In the genomic region with DNA sequence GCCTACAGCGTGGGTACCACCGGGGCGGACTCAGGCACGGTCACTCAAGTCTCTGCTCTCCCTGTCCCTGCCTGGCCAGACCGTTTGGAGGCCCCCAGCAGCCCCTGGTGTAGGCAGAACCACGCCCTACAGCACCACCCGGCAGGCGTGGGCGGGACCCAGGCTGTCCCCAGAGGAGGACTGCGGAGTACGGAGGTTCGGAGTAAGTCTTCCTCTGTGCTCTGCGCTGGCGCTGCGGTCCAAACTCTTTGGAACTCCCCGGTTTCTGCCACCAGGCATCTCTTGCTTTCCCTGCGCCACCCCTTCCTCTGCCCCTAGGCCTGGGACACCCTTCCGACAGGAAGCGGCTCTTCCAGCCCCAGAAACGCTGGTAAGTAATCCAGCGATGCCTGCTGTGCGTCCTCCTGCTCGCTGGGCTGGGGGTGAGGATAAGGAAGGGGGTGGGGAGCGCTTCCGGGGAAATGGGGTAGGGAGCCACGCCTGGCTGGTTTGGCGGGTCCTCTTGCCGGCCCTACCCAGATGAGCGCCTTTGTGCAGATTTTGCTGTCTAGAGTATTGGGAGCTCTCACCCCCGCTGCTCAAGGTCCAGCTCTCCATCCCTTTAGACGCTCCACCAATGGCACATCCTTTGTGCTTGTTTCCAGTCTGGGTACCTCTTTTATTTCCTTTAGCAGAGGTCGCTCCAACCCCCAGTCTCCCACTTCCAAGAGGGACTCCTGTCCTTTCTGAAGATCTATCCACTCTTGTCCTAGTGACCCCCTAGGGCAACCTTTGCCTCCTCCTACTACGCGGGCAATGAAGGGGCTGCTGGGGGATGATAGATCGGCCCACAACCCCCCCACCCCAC, we compare ENCODE assay signal across 8 mouse cellular contexts. TPM values are rescaled to one million over a fixed set of nuclear protein-coding genes. Genes with fewer than 3 reads are reported as not detected.
DNase-seq lines count a peak whose midpoint lies in the region; ATAC-seq and TF ChIP-seq lines count a peak whose summit lies in the region.

A gene (plus strand): TSS at position 144 of the 847 bp plus-strand sequence.

- peak; percentile 58 for DNase-seq in layer of hippocampus, adult 11-12 months (ENCODE audit: low spot score)
- DNase-seq in layer of hippocampus, adult 9-10 months (ENCODE audit: low spot score) = no peak
- DNase-seq in kidney, postnatal 14 days = peak; percentile 61
- DNase-seq in liver, embryonic 14.5 days (ENCODE audit: low read depth in 3 of 3, low spot score in 3 of 3) = peak in 2 of 3 experiments; percentile 41 to 52
- peak; percentile 82 for DNase-seq in neural tube, embryonic 10.5 days (ENCODE audit: extremely low spot score, low spot score)

- peak within 1 kb of the TSS; percentile 80 for H3K27ac ChIP-seq in embryonic fibroblast, embryonic 13.5 days (ENCODE audit: insufficient read depth, low read length)
- peak within 1 kb of the TSS; percentile 90 for H3K27ac ChIP-seq in heart, embryonic 13.5 days (replicated peaks)
- peak within 1 kb of the TSS; percentile 30; the same call in 1 of the 2 replicates for H3K27ac ChIP-seq in liver, embryonic 14.5 days
- H3K27ac ChIP-seq in testis, adult 2 months (ENCODE audit: control insufficient read depth, insufficient read depth, low read depth, low read length) = peak within 1 kb of the TSS; percentile 10; the same call in 1 of the 2 replicates

- H3K4me3 ChIP-seq in embryonic fibroblast, embryonic 13.5 days (ENCODE audit: insufficient read depth, low read length) = peak within 1 kb of the TSS; percentile 65
- H3K4me3 ChIP-seq in heart, embryonic 13.5 days = peak within 1 kb of the TSS; percentile 75
- H3K4me3 ChIP-seq in liver, embryonic 14.5 days (ENCODE audit: insufficient read depth in 1 of 2, low read depth in 2 of 2, low read length in 2 of 2) = peak within 1 kb of the TSS; percentile 54 to 66
- H3K4me3 ChIP-seq in testis, adult 2 months (ENCODE audit: control insufficient read depth, low read depth, low read length) = peak within 1 kb of the TSS; percentile 50

- TF ChIP-seq EP300 in liver, embryonic 14.5 days (IDR thresholded peaks at IDR 0.05; ENCODE audit: low read depth) = no peak

- H3K9me3 ChIP-seq in heart, embryonic 13.5 days = no peaks in the 10 kb centered on the region
- no peaks in the 10 kb centered on the region for H3K9me3 ChIP-seq in liver, embryonic 14.5 days (ENCODE audit: control insufficient read depth, low read length)

- TF ChIP-seq POLR2A in embryonic fibroblast, embryonic 13.5 days (IDR thresholded peaks at IDR 0.05; ENCODE audit: low read depth, low read length) = peak; percentile 76
- no peak for TF ChIP-seq POLR2A in testis, adult 2 months (IDR thresholded peaks at IDR 0.05; ENCODE audit: control insufficient read depth, low read depth, low read length)

- H3K4me2 ChIP-seq in heart, embryonic 13.5 days = peak within 1 kb of the TSS; percentile 96
- H3K4me2 ChIP-seq in liver, embryonic 14.5 days (ENCODE audit: low read depth) = peak within 1 kb of the TSS; percentile 79

- peaks cover 32% of the 10 kb centered on the region for H3K36me3 ChIP-seq in heart, embryonic 13.5 days
- no peaks in the 10 kb centered on the region for H3K36me3 ChIP-seq in liver, embryonic 14.5 days (replicated peaks; ENCODE audit: control insufficient read depth, insufficient read depth, low read depth)
- H3K36me3 ChIP-seq in testis, adult 2 months (ENCODE audit: control insufficient read depth, insufficient read depth, low read length) = no peaks in the 10 kb centered on the region

- ATAC-seq in heart, embryonic 13.5 days (ENCODE audit: extremely low read depth, insufficient number of reproducible peaks, low FRiP score, low TSS enrichment) = peak; percentile 64
- peak; percentile 75 for ATAC-seq in liver, embryonic 14.5 days (ENCODE audit: insufficient read depth)

- no peaks in the 10 kb centered on the region for H3K27me3 ChIP-seq in heart, embryonic 13.5 days (replicated peaks)
- H3K27me3 ChIP-seq in liver, embryonic 14.5 days (ENCODE audit: control insufficient read depth, insufficient read depth, low read length) = no peaks in the 10 kb centered on the region
- no peaks in the 10 kb centered on the region for H3K27me3 ChIP-seq in testis, adult 2 months (ENCODE audit: control insufficient read depth, insufficient read depth, low read length)

- TF ChIP-seq CTCF in embryonic fibroblast, embryonic 13.5 days (IDR thresholded peaks at IDR 0.05; ENCODE audit: borderline replicate concordance, insufficient read depth, low read length) = no peak
- TF ChIP-seq CTCF in liver, embryonic 14.5 days (IDR thresholded peaks at IDR 0.05; ENCODE audit: low read depth) = peak; percentile 5; the same call in 1 of the 2 replicates
- no peak for TF ChIP-seq CTCF in testis, adult 2 months (IDR thresholded peaks at IDR 0.05; ENCODE audit: control insufficient read depth, insufficient read depth, insufficient replicate concordance, low read depth, low read length)

- WGBS in heart, embryonic 13.5 days = under 1% methylated on average over 35 of the region's 35 CpGs
- under 1% methylated on average over 35 of the region's 35 CpGs for WGBS in liver, embryonic 14.5 days (ENCODE audit: insufficient replicate concordance)

- H3K9ac ChIP-seq in heart, embryonic 13.5 days = peak within 1 kb of the TSS; percentile 91
- H3K9ac ChIP-seq in liver, embryonic 14.5 days (replicated peaks) = peak within 1 kb of the TSS; percentile 47

- H3K4me1 ChIP-seq in embryonic fibroblast, embryonic 13.5 days (ENCODE audit: control insufficient read depth, insufficient read depth, low read length) = peaks cover 7% of the 10 kb centered on the region
- H3K4me1 ChIP-seq in heart, embryonic 13.5 days = peaks cover 84% of the 10 kb centered on the region
- peaks cover 34 to 51% of the 10 kb centered on the region in 2 experiments for H3K4me1 ChIP-seq in liver, embryonic 14.5 days (replicated peaks; ENCODE audit: control insufficient read depth in 2 of 2, insufficient read depth in 2 of 2, low read length in 1 of 2)
- peaks cover 16% of the 10 kb centered on the region for H3K4me1 ChIP-seq in testis, adult 2 months (ENCODE audit: control insufficient read depth, insufficient read depth, low read length)

RNA-seq across cellular contexts. Expression of the gene that starts here (rescaled TPM):
- 50.0 and 61.4 TPM in 2 replicates for polyA plus RNA-seq in embryonic fibroblast, embryonic 13.5 days (2011; ENCODE audit: insufficient read length, low read depth, missing spikeins)
- 33.4 and 33.8 TPM in 2 replicates for polyA plus RNA-seq in heart, embryonic 13.5 days (2015; fragmentation: Nextera tagmentation; extraction: Ambion mirVana)
- 2.0 and 2.6 TPM in 2 replicates for polyA plus RNA-seq in liver, embryonic 14.5 days (2012; rRNA removed)
- polyA plus RNA-seq in liver, embryonic 14.5 days (2014; fragmentation: Nextera tagmentation; extraction: Ambion mirVana) = 2.8 TPM in 2 replicates
- 1.6 and 2.4 TPM in 2 replicates for polyA plus RNA-seq in testis, adult 2 months (2012; rRNA removed)

Comparison
In these comparisons a context has a peak if more than half of its experiments do, and no peak if none do; other contexts are left out.
1. H3K27ac ChIP-seq: peak in every context shown above with its lines; median percentile 90 in heart, embryonic 13.5 days; 80 in embryonic fibroblast, embryonic 13.5 days; 30 in liver, embryonic 14.5 days; 10 in testis, adult 2 months.